ENCODE assay signal across 9 mouse cellular contexts in the genomic region with DNA sequence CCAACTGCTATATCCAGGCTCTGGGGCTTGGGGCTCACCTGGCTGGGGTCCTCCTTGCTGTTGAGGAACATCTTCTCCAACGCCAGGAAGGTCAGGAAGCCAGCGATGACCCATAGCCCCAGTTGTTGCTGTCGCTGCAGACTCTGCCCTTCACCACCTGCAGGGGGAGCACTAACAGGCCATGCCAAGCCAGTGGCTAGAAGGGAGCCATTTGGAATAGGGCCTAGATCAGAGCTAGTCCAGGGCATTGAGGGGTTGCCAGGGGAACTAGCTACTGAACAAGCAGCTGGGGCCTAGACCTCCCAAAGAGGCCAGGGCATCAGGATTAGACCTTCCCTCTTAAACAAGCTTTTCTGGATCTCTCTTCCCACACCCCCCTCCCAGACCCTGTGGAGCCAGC. TPM values are rescaled to one million over a fixed set of nuclear protein-coding genes. Genes with fewer than 3 reads are reported as not detected.
DNase-seq lines count a peak whose midpoint lies in the region; ATAC-seq and TF ChIP-seq lines count a peak whose summit lies in the region.
"Had no signal": no experiment of that assay in that cellular context is flagged by ENCODE, and none has a peak within 500 bp of the region (broad histone marks: within the 10 kb centered on the region; RNA-seq: fewer than 3 reads in every experiment).

No protein-coding gene starts in this region.

- no peaks in the 10 kb centered on the region for H3K9me3 ChIP-seq in kidney, embryonic 15.5 days (replicated peaks)
- H3K9me3 ChIP-seq in liver, embryonic 14.5 days (ENCODE audit: control insufficient read depth, low read length): no peaks in the 10 kb centered on the region
- H3K9me3 ChIP-seq in hindbrain, embryonic 13.5 days: no peaks in the 10 kb centered on the region
- H3K9me3 ChIP-seq: embryonic facial prominence, embryonic 12.5 days had no signal

- no peaks in the 10 kb centered on the region for H3K27me3 ChIP-seq in kidney, embryonic 15.5 days
- no peaks in the 10 kb centered on the region for H3K27me3 ChIP-seq in C2C12 (ENCODE audit: control insufficient read depth, insufficient read depth, insufficient read length)
- no peaks in the 10 kb centered on the region for H3K27me3 ChIP-seq in liver, embryonic 14.5 days (ENCODE audit: control insufficient read depth, insufficient read depth, low read length)
- H3K27me3 ChIP-seq in hindbrain, embryonic 13.5 days: no peaks in the 10 kb centered on the region
- H3K27me3 ChIP-seq: embryonic facial prominence, embryonic 12.5 days had no signal

- no peak overlapping the region for H3K4me2 ChIP-seq in kidney, embryonic 15.5 days
- H3K4me2 ChIP-seq in liver, embryonic 14.5 days (ENCODE audit: low read depth): no peak overlapping the region
- H3K4me2 ChIP-seq in hindbrain, embryonic 13.5 days: no peak overlapping the region
- H3K4me2 ChIP-seq: embryonic facial prominence, embryonic 12.5 days had no signal

- no peak overlapping the region for H3K9ac ChIP-seq in kidney, embryonic 15.5 days
- no peak overlapping the region for H3K9ac ChIP-seq in liver, embryonic 14.5 days (replicated peaks)
- no peak overlapping the region for H3K9ac ChIP-seq in hindbrain, embryonic 13.5 days
- H3K9ac ChIP-seq: embryonic facial prominence, embryonic 12.5 days had no signal

- H3K36me3 ChIP-seq in kidney, embryonic 15.5 days: peaks cover 62% of the 10 kb centered on the region
- H3K36me3 ChIP-seq in C2C12 (ENCODE audit: control insufficient read depth, insufficient read depth): peaks cover 57% of the 10 kb centered on the region
- peaks cover 28% of the 10 kb centered on the region for H3K36me3 ChIP-seq in liver, embryonic 14.5 days (replicated peaks; ENCODE audit: control insufficient read depth, insufficient read depth, low read depth)
- peaks cover 61% of the 10 kb centered on the region for H3K36me3 ChIP-seq in hindbrain, embryonic 13.5 days

- H3K27ac ChIP-seq in kidney, embryonic 15.5 days: no peak overlapping the region
- H3K27ac ChIP-seq in liver, embryonic 14.5 days: no peak overlapping the region
- H3K27ac ChIP-seq in hindbrain, embryonic 13.5 days: no peak overlapping the region
- H3K27ac ChIP-seq: embryonic facial prominence, embryonic 12.5 days had no signal

- peaks cover 40% of the 10 kb centered on the region for H3K79me2 ChIP-seq in C2C12 (ENCODE audit: control insufficient read depth, insufficient read depth)

- no peak overlapping the region for H3ac ChIP-seq in C2C12 (ENCODE audit: control insufficient read depth, insufficient read length, low read depth)

- peak; percentile 43 for DNase-seq in kidney, adult 11 months
- DNase-seq in ZHBTc4 (ENCODE audit: low read depth, low spot score): peak; percentile 82
- peak; percentile 61 for DNase-seq in gastrocnemius, adult 18-20 months (ENCODE audit: low spot score)
- no peak for DNase-seq in liver, embryonic 14.5 days (ENCODE audit: low read depth in 3 of 3, low spot score in 3 of 3)

- WGBS in kidney, embryonic 15.5 days: 43% methylated on average over 3 of the region's 3 CpGs
- WGBS in liver, embryonic 14.5 days (ENCODE audit: insufficient replicate concordance): 46% methylated on average over 3 of the region's 3 CpGs
- WGBS in hindbrain, embryonic 13.5 days: 45% methylated on average over 3 of the region's 3 CpGs

- TF ChIP-seq EP300 in liver, embryonic 14.5 days (IDR thresholded peaks at IDR 0.05; ENCODE audit: low read depth): no peak

- H3K79me3 ChIP-seq in C2C12 (ENCODE audit: low read depth): peaks cover 7% of the 10 kb centered on the region

- ATAC-seq in kidney, embryonic 15.5 days (replicated peaks; ENCODE audit: low FRiP score): no peak
- no peak for ATAC-seq in liver, embryonic 14.5 days (ENCODE audit: insufficient read depth)
- no peak for ATAC-seq in activated CD4-positive, CD25-positive, alpha-beta regulatory T cell, adult 4 months
- no peak for ATAC-seq in hindbrain, embryonic 13.5 days (ENCODE audit: low FRiP score)

- H3K4me1 ChIP-seq in kidney, embryonic 15.5 days: peaks cover 23% of the 10 kb centered on the region
- H3K4me1 ChIP-seq in liver, embryonic 14.5 days (replicated peaks; ENCODE audit: control insufficient read depth in 2 of 2, insufficient read depth in 2 of 2, low read length in 1 of 2): peaks cover 14 to 17% of the 10 kb centered on the region in 2 experiments
- H3K4me1 ChIP-seq in hindbrain, embryonic 13.5 days (replicated peaks): peaks cover 28% of the 10 kb centered on the region

- TF ChIP-seq CTCF in C2C12 (IDR thresholded peaks at IDR 0.05; ENCODE audit: control insufficient read depth, insufficient read depth, insufficient read length): peak; percentile 83
- peak; percentile 95 for TF ChIP-seq CTCF in liver, embryonic 14.5 days (IDR thresholded peaks at IDR 0.05; ENCODE audit: low read depth)

- no peak overlapping the region for H3K4me3 ChIP-seq in kidney, embryonic 15.5 days (replicated peaks)
- no peak overlapping the region for H3K4me3 ChIP-seq in C2C12 (ENCODE audit: insufficient read depth, poor library complexity, severe bottlenecking)
- H3K4me3 ChIP-seq in liver, embryonic 14.5 days (ENCODE audit: insufficient read depth in 1 of 2, low read depth in 2 of 2, low read length in 2 of 2): no peak overlapping the region
- no peak overlapping the region for H3K4me3 ChIP-seq in hindbrain, embryonic 13.5 days
- H3K4me3 ChIP-seq: embryonic facial prominence, embryonic 12.5 days had no signal

TF ChIP-seq in C2C12, 6 proteins besides CTCF, POLR2A, EP300 and RAD21:
- no peak for TF ChIP-seq CEBPB (IDR thresholded peaks at IDR 0.05; ENCODE audit: low read depth)
- no peak for TF ChIP-seq MYOD1 (IDR thresholded peaks at IDR 0.05; ENCODE audit: control insufficient read depth, insufficient read length, low read depth)
- TF ChIP-seq FOSL1 (IDR thresholded peaks at IDR 0.05; ENCODE audit: insufficient read depth, low read length, poor library complexity, severe bottlenecking): no peak
- TF ChIP-seq USF1 (IDR thresholded peaks at IDR 0.05; ENCODE audit: low read depth): no peak
- no peak for TF ChIP-seq MYOG (IDR thresholded peaks at IDR 0.05; ENCODE audit: control insufficient read depth, extremely low read depth, insufficient read length)
- no peak for TF ChIP-seq MAX (IDR thresholded peaks at IDR 0.05)
TF ChIP-seq in C2C12: peak in this region for 0.

RNA-seq across cellular contexts. Expression of gene Slc39a13, which starts 4.7 kb away (rescaled TPM):
- polyA plus RNA-seq in kidney, embryonic 15.5 days (2015; fragmentation: Nextera tagmentation; extraction: Ambion mirVana): 41.2 and 48.5 TPM in 2 replicates
- 52.3 TPM for polyA plus RNA-seq in C2C12 (2012; fragmentation: generic; extraction: Trizol)
- total RNA-seq in gastrocnemius, adult 18-20 months (2021): 10 to 100 TPM; 16.9 to 19.9 TPM
- 11.1 and 11.2 TPM in 2 replicates for polyA plus RNA-seq in liver, embryonic 14.5 days (2012; rRNA removed)
- polyA plus RNA-seq in liver, embryonic 14.5 days (2014; fragmentation: Nextera tagmentation; extraction: Ambion mirVana): 8.1 and 8.4 TPM in 2 replicates
- 10 to 100 TPM; 15.6 to 21.8 TPM for polyA plus RNA-seq in activated CD4-positive, CD25-positive, alpha-beta regulatory T cell, adult 4 months (2017; shearing (Covaris generic))
- polyA plus RNA-seq in hindbrain, embryonic 13.5 days (2015; fragmentation: Nextera tagmentation; extraction: Ambion mirVana): 28.1 and 29.4 TPM in 2 replicates

RNA-seq across cellular contexts. Expression of gene Psmc3, which starts 11.7 kb away (rescaled TPM):
- polyA plus RNA-seq in kidney, embryonic 15.5 days (2015; fragmentation: Nextera tagmentation; extraction: Ambion mirVana): 307 and 315 TPM in 2 replicates
- 367 TPM for polyA plus RNA-seq in C2C12 (2012; fragmentation: generic; extraction: Trizol)
- 100 to 1,000 TPM; 249 to 273 TPM for total RNA-seq in gastrocnemius, adult 18-20 months (2021)
- 77.7 and 126 TPM in 2 replicates for polyA plus RNA-seq in liver, embryonic 14.5 days (2012; rRNA removed)
- polyA plus RNA-seq in liver, embryonic 14.5 days (2014; fragmentation: Nextera tagmentation; extraction: Ambion mirVana): 174 and 186 TPM in 2 replicates
- 100 to 1,000 TPM; 196 to 209 TPM for polyA plus RNA-seq in activated CD4-positive, CD25-positive, alpha-beta regulatory T cell, adult 4 months (2017; shearing (Covaris generic))
- 238 and 241 TPM in 2 replicates for polyA plus RNA-seq in hindbrain, embryonic 13.5 days (2015; fragmentation: Nextera tagmentation; extraction: Ambion mirVana)

RNA-seq across cellular contexts. Expression of gene Spi1, which starts 16.6 kb away (rescaled TPM):
- polyA plus RNA-seq in kidney, embryonic 15.5 days (2015; fragmentation: Nextera tagmentation; extraction: Ambion mirVana): 4.7 and 5.4 TPM in 2 replicates
- polyA plus RNA-seq in C2C12 (2012; fragmentation: generic; extraction: Trizol): not detected
- total RNA-seq in gastrocnemius, adult 18-20 months (2021): 1 to 10 TPM in 1 of 2 experiments, under 1 TPM in 1; 0.43 to 1.1 TPM
- polyA plus RNA-seq in liver, embryonic 14.5 days (2012; rRNA removed): 13.3 and 20.5 TPM in 2 replicates
- 12.4 and 15.6 TPM in 2 replicates for polyA plus RNA-seq in liver, embryonic 14.5 days (2014; fragmentation: Nextera tagmentation; extraction: Ambion mirVana)
- polyA plus RNA-seq in activated CD4-positive, CD25-positive, alpha-beta regulatory T cell, adult 4 months (2017; shearing (Covaris generic)): not detected
- polyA plus RNA-seq in hindbrain, embryonic 13.5 days (2015; fragmentation: Nextera tagmentation; extraction: Ambion mirVana): 3.5 and 3.9 TPM in 2 replicates

RNA-seq across cellular contexts. Expression of gene Rapsn, which starts 30.1 kb away (rescaled TPM):
- polyA plus RNA-seq in kidney, embryonic 15.5 days (2015; fragmentation: Nextera tagmentation; extraction: Ambion mirVana): 2.7 and 3.4 TPM in 2 replicates
- 122 TPM for polyA plus RNA-seq in C2C12 (2012; fragmentation: generic; extraction: Trizol)
- total RNA-seq in gastrocnemius, adult 18-20 months (2021): 10 to 100 TPM; 27.4 to 28.9 TPM
- 0.55 and 0.78 TPM in 2 replicates for polyA plus RNA-seq in liver, embryonic 14.5 days (2012; rRNA removed)
- 0.62 and 1.1 TPM in 2 replicates for polyA plus RNA-seq in liver, embryonic 14.5 days (2014; fragmentation: Nextera tagmentation; extraction: Ambion mirVana)
- polyA plus RNA-seq in activated CD4-positive, CD25-positive, alpha-beta regulatory T cell, adult 4 months (2017; shearing (Covaris generic)): 1 to 10 TPM; 5.3 to 5.6 TPM
- 0.99 and 1.6 TPM in 2 replicates for polyA plus RNA-seq in hindbrain, embryonic 13.5 days (2015; fragmentation: Nextera tagmentation; extraction: Ambion mirVana)

RNA-seq across cellular contexts. Expression of gene Mybpc3, which starts 52.4 kb away (rescaled TPM):
- polyA plus RNA-seq in kidney, embryonic 15.5 days (2015; fragmentation: Nextera tagmentation; extraction: Ambion mirVana): 0.10 and 0.13 TPM in 2 replicates
- polyA plus RNA-seq in C2C12 (2012; fragmentation: generic; extraction: Trizol): not detected
- not detected for total RNA-seq in gastrocnemius, adult 18-20 months (2021)
- polyA plus RNA-seq in liver, embryonic 14.5 days (2012; rRNA removed): 0.03 and 0.04 TPM in 2 replicates
- not detected in 2 replicates for polyA plus RNA-seq in liver, embryonic 14.5 days (2014; fragmentation: Nextera tagmentation; extraction: Ambion mirVana)
- polyA plus RNA-seq in activated CD4-positive, CD25-positive, alpha-beta regulatory T cell, adult 4 months (2017; shearing (Covaris generic)): not detected
- polyA plus RNA-seq in hindbrain, embryonic 13.5 days (2015; fragmentation: Nextera tagmentation; extraction: Ambion mirVana): 0.23 and 0.58 TPM in 2 replicates

Comparison
In these comparisons a context has a peak if more than half of its experiments do, and no peak if none do; other contexts are left out.
1. DNase-seq: peak in kidney, adult 11 months (single experiment), ZHBTc4 (single experiment) and gastrocnemius, adult 18-20 months (single experiment); none in liver, embryonic 14.5 days (0 of 3).